Mouse (Mus musculus): ENCODE measurements around the gene Dusp14.

Dusp14 gene

DNA sequence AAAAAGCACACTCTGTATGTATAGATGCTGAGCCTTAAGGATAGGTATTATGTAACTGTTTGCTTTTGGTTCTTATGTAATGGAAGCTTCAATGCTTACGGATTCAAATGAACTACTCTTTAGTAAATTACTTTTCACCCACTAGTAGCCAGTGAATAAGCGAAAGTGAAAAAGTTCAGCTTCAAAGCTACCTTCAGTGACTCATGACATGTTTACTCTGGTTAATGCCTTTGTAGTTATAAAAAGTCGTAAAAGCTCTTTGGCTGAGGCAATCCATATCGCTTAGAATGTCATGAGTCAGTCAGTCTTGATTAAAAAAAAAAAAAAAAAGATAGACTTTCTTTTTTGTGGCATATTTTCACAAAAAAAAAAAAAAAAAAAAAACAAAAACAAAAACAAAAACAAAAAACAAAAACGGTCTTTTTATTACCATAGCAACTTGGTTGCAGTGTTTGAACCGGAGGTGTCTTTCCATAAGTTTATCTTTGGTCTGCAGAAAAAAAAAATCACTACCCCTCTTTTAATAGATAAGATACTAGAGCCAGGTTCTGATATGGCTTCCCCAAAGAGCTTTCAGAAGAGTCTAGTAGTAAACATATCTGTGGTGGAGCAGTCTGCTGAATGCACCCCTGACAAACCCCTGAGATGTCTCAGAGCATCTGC is 52.8 kb downstream of the Dusp14 start:
- DNase-seq (ENCODE audit: low read depth, low spot score): peak; percentile 16

DNA sequence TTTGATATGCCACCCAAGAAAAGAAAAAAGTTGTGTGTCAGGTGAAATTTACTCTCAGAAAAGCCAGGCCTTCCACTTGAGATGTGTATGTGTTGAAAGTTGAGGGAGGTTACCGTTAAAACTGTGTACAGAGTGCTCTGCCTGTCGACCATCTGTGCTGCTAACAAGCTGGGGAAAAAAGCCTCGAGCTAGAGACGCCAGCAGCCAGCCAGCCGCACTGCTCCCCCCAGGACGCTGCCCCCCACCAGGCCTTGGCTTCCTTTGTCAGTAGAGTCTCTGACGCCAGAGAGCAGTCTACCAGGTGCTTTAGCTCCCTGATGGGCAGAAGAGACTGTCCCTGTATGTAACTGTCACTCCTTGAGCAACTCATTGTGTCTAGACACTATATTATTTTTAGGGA is 56.0 kb downstream of the Dusp14 start:
- DNase-seq (ENCODE audit: low read depth, low spot score): no peak

DNA sequence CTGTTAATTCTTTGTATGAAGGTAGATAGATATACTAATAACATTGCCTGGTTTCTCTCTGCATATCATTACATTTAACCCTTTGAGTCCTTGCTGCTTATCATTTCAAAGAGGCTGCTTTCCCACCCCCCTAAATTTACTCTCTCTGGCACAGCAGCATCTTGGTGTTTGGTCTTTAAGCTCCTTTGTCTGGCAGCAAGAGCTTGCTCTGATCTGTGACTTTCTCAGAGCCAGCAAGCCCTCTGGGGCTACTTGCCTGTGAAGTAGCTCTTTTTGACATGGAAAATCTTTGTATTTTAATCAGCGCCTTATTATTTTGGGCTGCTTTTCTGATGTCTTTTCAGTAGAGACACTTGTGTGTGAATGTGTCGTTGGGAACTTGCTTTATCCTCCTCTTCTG is 57.5 kb downstream of the Dusp14 start:
- DNase-seq (ENCODE audit: low read depth, low spot score): no peak

DNA sequence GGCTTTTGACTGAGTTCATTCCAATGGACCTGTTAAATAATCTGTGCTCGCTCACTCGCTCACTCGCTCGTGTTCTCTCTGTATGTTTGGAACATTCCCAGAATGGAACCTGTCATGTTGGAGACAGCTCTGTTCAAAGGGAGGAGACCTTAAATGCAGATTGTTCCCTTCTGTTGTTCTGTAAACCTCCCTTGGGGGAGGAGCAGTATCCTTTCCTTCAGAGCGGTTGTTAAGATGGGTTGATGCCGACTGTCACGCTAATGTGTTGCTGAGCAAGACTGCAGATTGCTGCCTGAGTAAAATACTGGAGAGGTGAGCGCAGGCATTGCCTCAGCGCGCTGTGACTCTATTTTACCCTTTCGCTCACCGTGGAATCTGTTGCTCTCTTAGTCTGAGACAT is 58.0 kb downstream of the Dusp14 start:
- DNase-seq (ENCODE audit: low read depth, low spot score): no peak

DNA sequence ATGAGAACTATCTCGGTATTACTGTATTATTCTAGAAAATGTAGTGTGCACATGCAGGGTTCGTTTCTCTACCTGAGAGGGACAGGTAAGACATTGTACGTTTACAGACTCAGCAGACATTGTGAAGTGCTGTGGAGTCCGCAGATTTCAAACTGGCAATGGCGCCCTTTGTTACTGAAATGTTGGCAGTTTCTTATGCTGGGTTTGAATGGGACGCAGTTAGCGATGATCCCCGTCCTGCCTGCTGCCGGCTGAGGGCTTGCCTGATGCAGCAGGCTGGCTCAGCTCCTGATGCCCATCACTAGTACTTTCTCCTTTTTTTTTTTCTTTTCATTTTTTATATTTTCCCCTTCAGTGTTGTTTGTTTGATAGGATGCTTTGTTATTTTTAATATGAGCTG is 58.6 kb downstream of the Dusp14 start:
- DNase-seq (ENCODE audit: low read depth, low spot score): no peak

DNA sequence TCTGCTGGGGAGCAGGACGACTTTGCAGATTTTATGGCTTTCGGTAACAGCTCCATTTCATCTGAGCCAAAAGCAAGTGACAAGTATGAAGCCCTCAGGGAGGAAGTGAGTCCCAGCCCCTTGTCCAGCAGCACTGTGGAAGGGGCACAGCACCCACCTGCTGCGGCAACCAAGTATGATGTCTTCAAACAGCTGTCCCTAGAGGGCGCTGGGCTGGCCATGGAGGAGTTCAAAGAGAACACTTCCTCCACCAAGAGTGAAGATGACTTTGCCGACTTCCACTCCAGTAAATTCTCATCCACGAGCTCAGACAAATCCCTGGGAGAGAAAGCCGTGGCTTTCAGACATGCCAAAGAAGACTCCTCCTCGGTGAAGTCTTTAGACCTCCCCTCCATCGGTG is 60.1 kb downstream of the Dusp14 start:
- DNase-seq (ENCODE audit: low read depth, low spot score): no peak

DNA sequence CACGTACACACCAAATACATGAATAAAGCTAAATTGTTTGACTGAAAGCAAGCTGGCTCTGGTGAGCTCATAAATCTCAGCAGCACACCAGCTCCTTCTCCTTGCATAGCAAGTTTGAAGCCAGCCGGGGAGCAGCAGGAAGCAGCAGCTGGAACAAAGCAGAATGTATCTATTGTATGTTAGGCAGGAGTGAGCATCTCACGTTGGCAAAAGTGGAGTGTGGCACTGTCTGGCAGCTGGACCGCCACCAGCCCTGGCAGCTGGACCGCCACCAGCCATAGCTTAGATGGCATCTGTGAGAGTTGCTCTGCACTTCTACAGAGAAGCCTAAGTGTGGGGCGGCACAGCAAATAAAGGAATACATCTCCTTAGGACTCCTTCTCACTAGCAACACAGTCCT is 65.1 kb downstream of the Dusp14 start:
- no peak for DNase-seq (ENCODE audit: low read depth, low spot score)

DNA sequence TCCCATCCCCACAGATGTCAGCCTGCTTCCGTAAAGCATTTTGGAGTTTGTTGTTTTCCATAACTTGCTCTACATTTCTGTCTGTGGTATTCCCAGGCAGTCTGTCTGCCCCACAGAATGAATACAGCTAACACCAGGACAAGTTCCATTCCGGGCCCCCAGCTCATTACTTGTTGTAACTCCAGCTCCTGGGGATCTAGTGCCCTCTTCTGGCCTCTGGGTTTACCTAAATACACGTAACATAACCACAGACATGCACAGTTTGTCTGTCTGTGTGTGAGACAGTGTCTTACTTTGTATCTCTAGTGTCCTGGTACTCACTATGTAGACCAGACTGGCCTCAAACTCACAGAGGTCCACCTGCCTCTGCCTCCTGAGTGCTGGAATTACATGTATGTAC is 67.8 kb downstream of the Dusp14 start:
- no peak for DNase-seq (ENCODE audit: low read depth, low spot score)

DNA sequence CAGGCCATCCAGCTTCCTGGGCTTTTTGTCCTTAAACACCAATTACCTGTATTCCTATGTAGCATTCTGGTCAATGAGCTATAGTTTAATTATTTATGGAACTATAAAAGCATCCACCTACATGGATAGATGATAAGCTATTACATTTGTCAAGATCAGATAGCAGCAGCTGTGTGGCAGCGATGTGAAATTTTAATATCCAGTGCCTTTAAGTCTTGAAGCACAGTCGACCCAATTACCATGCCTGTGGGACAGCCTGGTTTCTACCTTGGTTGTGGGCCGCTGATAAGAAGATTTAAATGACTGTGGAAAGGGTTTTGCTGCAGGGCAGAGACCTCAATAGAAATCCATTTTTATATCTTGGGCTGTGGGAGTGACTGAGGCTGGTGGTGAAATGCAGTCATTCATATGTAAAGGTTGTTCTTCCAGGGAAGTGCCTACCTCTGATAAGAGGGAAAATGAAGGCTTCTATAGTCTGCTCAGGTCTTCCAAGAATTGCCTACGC is 69.6 kb downstream of the Dusp14 start:
- DNase-seq (ENCODE audit: low read depth, low spot score): no peak

DNA sequence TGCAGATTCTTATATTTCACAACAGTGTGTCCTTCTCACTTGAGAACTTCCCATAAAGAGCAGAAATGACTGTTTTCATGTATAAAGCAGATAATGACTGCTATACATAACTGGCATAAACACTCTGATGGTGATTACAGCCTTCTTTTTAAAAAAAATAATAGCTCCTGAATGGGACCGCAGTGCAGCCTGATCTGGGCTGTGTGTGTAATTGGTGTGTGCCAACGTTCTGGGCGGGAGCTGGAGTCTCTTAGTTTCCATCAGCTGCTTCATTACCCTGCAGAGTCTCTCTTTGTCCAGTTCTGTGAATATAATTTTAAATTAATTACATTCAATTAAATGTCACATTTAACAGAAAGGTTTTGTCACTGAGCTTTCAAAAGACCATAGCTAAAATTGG is 70.1 kb downstream of the Dusp14 start:
- DNase-seq (ENCODE audit: low read depth, low spot score): no peak

All from CD4-positive helper T cell, adult 2 months (primary cell).